Mouse (Mus musculus) liver, embryonic 14.5 days (tissue): ENCODE data around the gene Lin7b. TPM values are rescaled to one million over a fixed set of nuclear protein-coding genes. Genes with fewer than 3 reads are reported as not detected.
A peak's percentile ranks its signal among the peaks of the same experiment; 100 is the strongest.

ENCODE experiments used
- ATAC-seq: fragments of 200-750 bp; cut with Nextera tagmentation; 2 replicates; pipeline ENCODE4 v1.8.0; 2017; ENCODE audit warnings: moderate number of reproducible peaks, mild to moderate bottlenecking, moderate library complexity; ENCODE audit not compliant: insufficient read depth
- DNase-seq, 3 experiments: peaks; one replicate each; pipeline ENCODE4 v3.0.0-alpha.2; 2012 to 2013; ENCODE audit warnings: low read depth in 3 of 3, low spot score in 3 of 3
- H3K27ac ChIP-seq: fragments of 300-500 bp; sonication (generic); 2 replicates; pipeline ENCODE4 v1.5.1; 2014; ENCODE audit warnings: moderate library complexity, mild to moderate bottlenecking, control low read depth, inconsistent platforms
- H3K27me3 ChIP-seq: fragments of 300-500 bp; sonication (generic); 2 replicates; pipeline ENCODE4 v1.6.1; 2014; ENCODE audit warnings: mild to moderate bottlenecking, low read length, moderate library complexity; ENCODE audit not compliant: control insufficient read depth, insufficient read depth
- H3K36me3 ChIP-seq: fragments of 300-500 bp; sonication (generic); replicated peaks from 2 replicates; pipeline ENCODE4 v1.6.1; 2014; ENCODE audit warnings: low read depth; ENCODE audit not compliant: control insufficient read depth, insufficient read depth
- H3K4me1 ChIP-seq, 2 experiments: fragments of 200-500 bp in 1 of 2; fragments of 300-500 bp in 1 of 2; sonication (generic) in 1 of 2; replicated peaks; 2 replicates each; pipeline ENCODE4 v1.6.1; 2012 to 2014; ENCODE audit warnings: antibody characterized with exemption in 1 of 2, inconsistent platforms in 1 of 2, low read length in 1 of 2; ENCODE audit not compliant: control insufficient read depth in 2 of 2, insufficient read depth in 2 of 2
- H3K4me2 ChIP-seq: fragments of 300-500 bp; sonication (generic); 2 replicates; pipeline ENCODE4 v1.6.1; 2014; ENCODE audit warnings: low read depth, mild to moderate bottlenecking, control low read depth, moderate library complexity
- H3K4me3 ChIP-seq, 2 experiments: fragments of 200-500 bp in 1 of 2; fragments of 300-500 bp in 1 of 2; sonication (generic) in 1 of 2; 2 replicates each; pipeline ENCODE4 v1.5.1; 2012 to 2014; ENCODE audit warnings: low read depth in 2 of 2, low read length in 2 of 2, mild to moderate bottlenecking in 2 of 2, control low read depth in 1 of 2, inconsistent platforms in 1 of 2, moderate library complexity in 1 of 2; ENCODE audit not compliant: insufficient read depth in 1 of 2
- H3K9ac ChIP-seq: fragments of 300-500 bp; sonication (generic); replicated peaks from 2 replicates; pipeline ENCODE4 v1.6.1; 2014; ENCODE audit warnings: mild to moderate bottlenecking, control low read depth, moderate library complexity
- H3K9me3 ChIP-seq: fragments of 300-500 bp; sonication (generic); 2 replicates; pipeline ENCODE4 v1.6.1; 2016; ENCODE audit warnings: low read length, mixed read lengths; ENCODE audit not compliant: control insufficient read depth
- CTCF ChIP-seq: IDR thresholded peaks from 2 replicates; pipeline ENCODE4 v1.5.1; 2016; ENCODE audit warnings: antibody characterized with exemption, low read depth, control low read depth
- EP300 ChIP-seq: IDR thresholded peaks from 2 replicates; pipeline ENCODE4 v1.6.1; 2016; ENCODE audit warnings: antibody characterized with exemption, low read depth
- WGBS: fragments of 180-500 bp; shearing (Covaris S2); extraction: QIAGEN DNeasy Blood & Tissue Kit; methylation state at CpG from one replicate; pipeline ENCODE4 v1.1.7; 2014; ENCODE audit not compliant: insufficient replicate concordance; 5-methylcytosine and 5-hydroxymethylcytosine counted together
- polyA plus RNA-seq, 2 experiments: library from polyadenylated mRNA; depleted of rRNA in 1 of 2; stranded (reverse) in 1 of 2; unstranded in 1 of 2; fragments of >200 nt; fragmentation: Nextera tagmentation in 1 of 2; extraction: Ambion mirVana in 1 of 2; gene quantifications; 2 replicates each; pipeline versions ENCODE4 v1.2.1 to v1.2.3; 2012 to 2014

Gene Lin7b
- 0.10 and 0.23 TPM in 2 replicates for polyA plus RNA-seq (2012; rRNA removed)
- 0.20 TPM in 1 of 2 replicates, not detected in the other for polyA plus RNA-seq (2014; fragmentation: Nextera tagmentation; extraction: Ambion mirVana)

GRCm38 (mm10) chr7:45370475-45371311, at the start of gene Lin7b:
Gene Lin7b (minus strand): TSS chr7:45370583.
- TF ChIP-seq CTCF (peak; percentile 49; the same call in 1 of the 2 replicates), EP300 (no peak)
- Histone ChIP-seq H3K36me3 (peaks cover 18% of the 10 kb centered on the region), H3K4me1 (peaks cover 5 to 10% of the 10 kb centered on the region in 2 experiments; a peak in 3 of 4 replicates), H3K9me3 (no peaks in the 10 kb centered on the region), H3K27ac (no peak within 1 kb of the TSS), H3K4me2 (peak within 1 kb of the TSS; percentile 79), H3K27me3 (peaks cover 33% of the 10 kb centered on the region), H3K4me3 (peak within 1 kb of the TSS; percentile 7 to 53), H3K9ac (no peak within 1 kb of the TSS)
- ATAC-seq, result peak; percentile 72
- 8% methylated on average over 28 of the region's 28 CpGs for WGBS
- DNase-seq, result peak; percentile 71 to 81 (median 76)

DNA sequence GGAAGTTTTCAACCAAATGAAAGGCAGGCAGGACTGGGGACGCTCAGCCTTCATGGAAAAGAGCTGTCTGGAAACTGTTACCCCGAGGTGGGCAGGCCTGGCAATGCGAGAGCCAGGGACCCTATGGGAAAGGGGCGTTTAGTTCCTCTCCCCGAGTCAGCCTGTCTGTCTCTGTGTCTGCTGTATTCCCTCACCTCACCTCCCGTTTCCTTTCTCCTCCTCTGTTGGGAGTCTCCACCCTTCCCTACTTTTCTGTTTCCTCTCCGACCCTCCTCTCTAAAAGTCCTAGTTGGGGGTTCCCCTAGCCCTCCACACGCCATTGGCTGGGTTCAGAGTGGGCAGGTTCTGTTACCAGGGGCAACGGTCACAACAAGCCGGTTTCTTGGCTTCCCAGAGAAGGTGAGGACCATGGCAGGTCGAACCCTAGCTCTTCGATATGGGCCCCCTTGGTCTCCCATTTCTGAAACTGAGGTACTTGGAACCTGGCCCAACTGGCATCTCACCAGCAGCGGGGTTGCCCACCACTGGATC, 47.6 kb upstream of the Lin7b start:
- WGBS, result 11% methylated on average over 13 of the region's 13 CpGs
- no peak for DNase-seq
- no peak for ATAC-seq

GRCm38 (mm10) chr7:45415636-45416035, 45.3 kb upstream of the Lin7b start:
- no peak for ATAC-seq
- H3K36me3 ChIP-seq, result no peaks in the 10 kb centered on the region
- no peaks in the 10 kb centered on the region for H3K9me3 ChIP-seq
- no peak for TF ChIP-seq EP300
- no peak for TF ChIP-seq CTCF
- no peak overlapping the region for H3K4me3 ChIP-seq
- no peaks in the 10 kb centered on the region for H3K4me1 ChIP-seq
- no peak overlapping the region for H3K9ac ChIP-seq
- H3K27me3 ChIP-seq, result peaks cover 82% of the 10 kb centered on the region
- no peak overlapping the region for H3K27ac ChIP-seq
- H3K4me2 ChIP-seq, result no peak overlapping the region
- 9% methylated on average over 37 of the region's 37 CpGs for WGBS
- DNase-seq, result no peak

More for the DNA sequence above, 47.6 kb upstream of the Lin7b start:
- Histone ChIP-seq H3K27me3 (peaks cover 61% of the 10 kb centered on the region), H3K9me3 (no peaks in the 10 kb centered on the region), H3K27ac (no peak overlapping the region), H3K36me3 (peaks cover 11% of the 10 kb centered on the region; the same call in 1 of the 2 replicates), H3K9ac (no peak overlapping the region), H3K4me1 (no peaks in the 10 kb centered on the region), H3K4me2 (no peak overlapping the region), H3K4me3 (no peak overlapping the region)
- TF ChIP-seq EP300, result no peak
- no peak for TF ChIP-seq CTCF

DNA sequence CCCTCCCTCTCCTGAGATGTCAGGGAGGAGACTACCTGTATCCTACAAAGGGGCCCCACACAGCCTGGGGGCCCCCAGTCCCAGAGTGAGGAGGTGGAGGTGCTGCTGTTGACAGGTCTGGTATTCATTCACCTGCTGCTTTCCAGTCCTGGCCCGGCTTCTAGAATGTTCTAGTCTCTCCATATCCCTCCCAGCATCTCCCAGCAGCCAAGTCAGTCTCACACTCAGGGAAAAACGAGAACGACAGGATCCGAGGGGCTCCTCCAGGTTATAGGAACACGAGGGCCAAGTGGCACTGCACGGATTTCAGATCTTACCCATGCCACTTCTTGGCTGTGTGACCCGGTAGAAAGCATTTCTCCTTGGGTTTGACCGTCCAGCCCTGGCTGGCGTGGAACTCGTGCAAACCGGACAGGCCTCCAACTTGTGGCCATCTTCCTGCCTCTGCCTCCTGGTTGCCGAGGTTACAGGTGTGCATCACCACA, 44.4 kb upstream of the Lin7b start:
- Histone ChIP-seq H3K9me3 (no peaks in the 10 kb centered on the region), H3K27me3 (peaks cover 90% of the 10 kb centered on the region), H3K27ac (no peak overlapping the region), H3K9ac (no peak overlapping the region), H3K4me1 (no peaks in the 10 kb centered on the region), H3K4me3 (no peak overlapping the region), H3K36me3 (no peaks in the 10 kb centered on the region), H3K4me2 (no peak overlapping the region)
- TF ChIP-seq EP300 (no peak), CTCF (no peak)
- DNase-seq (no peak), ATAC-seq (no peak)
- 22% methylated on average over 12 of the region's 12 CpGs for WGBS
